Mouse (Mus musculus) kidney, adult 18-20 months (tissue): Measurements from ENCODE around the gene Gimap9.
"Not testable (repeated sequence)": the region's sequence is repeated elsewhere in the genome, so short reads cannot be mapped to it uniquely, and the experiment has no call there.

ENCODE experiments used
- DNase-seq: peaks from one replicate; pipeline ENCODE4 v3.0.0; 2021

The Gimap9 gene

GRCm38 (mm10) chr6:48665471-48665870 is 10.5 kb upstream of the Gimap9 start:
- DNase-seq = no peak

GRCm38 (mm10) chr6:48666159-48666586 is 9.8 kb upstream of the Gimap9 start:
- DNase-seq = peak; percentile 49

GRCm38 (mm10) chr6:48668022-48668421 is 7.9 kb upstream of the Gimap9 start:
- no peak for DNase-seq

GRCm38 (mm10) chr6:48669446-48669969 is 6.4 kb upstream of the Gimap9 start:
- no peak for DNase-seq

GRCm38 (mm10) chr6:48674291-48675058 is 1.5 kb upstream of the Gimap9 start:
- peak; percentile 21 for DNase-seq

- no peak for DNase-seq
These were observed 464 bp upstream of the Gimap9 start for GRCm38 (mm10) chr6:48675400-48675930.

- DNase-seq = no peak
These were observed 1.0 kb downstream of the Gimap9 start for GRCm38 (mm10) chr6:48676860-48677415.

- no peak for DNase-seq
These were observed 1.8 kb downstream of the Gimap9 start for GRCm38 (mm10) chr6:48677492-48678345.

GRCm38 (mm10) chr6:48678391-48678790 is 2.5 kb downstream of the Gimap9 start:
- no peak for DNase-seq

- no peak for DNase-seq
These were observed 3.8 kb downstream of the Gimap9 start for GRCm38 (mm10) chr6:48679701-48680100.

- DNase-seq = no peak
These were observed 4.5 kb downstream of the Gimap9 start for GRCm38 (mm10) chr6:48680421-48680820.

- DNase-seq = no peak
These were observed 5.7 kb downstream of the Gimap9 start for GRCm38 (mm10) chr6:48681472-48682090.

- no peak for DNase-seq
These were observed 6.3 kb downstream of the Gimap9 start for GRCm38 (mm10) chr6:48682271-48682670.

- DNase-seq = not testable (repeated sequence)
These were observed 7.4 kb downstream of the Gimap9 start for GRCm38 (mm10) chr6:48683263-48683821.

GRCm38 (mm10) chr6:48684319-48684718 is 8.4 kb downstream of the Gimap9 start, which contains the start of gene Gimap4:
Gimap4 (plus strand) TSS chr6:48684549.
- DNase-seq = no peak

GRCm38 (mm10) chr6:48684806-48685205 is 8.9 kb downstream of the Gimap9 start:
- DNase-seq = no peak

GRCm38 (mm10) chr6:48685251-48685650 is 9.3 kb downstream of the Gimap9 start:
- no peak for DNase-seq

GRCm38 (mm10) chr6:48685694-48686665 is 10.1 kb downstream of the Gimap9 start:
- no peak for DNase-seq

- no peak for DNase-seq
These were observed 11.1 kb downstream of the Gimap9 start for GRCm38 (mm10) chr6:48687077-48687476.

- DNase-seq = no peak
These were observed 13.4 kb downstream of the Gimap9 start for GRCm38 (mm10) chr6:48689320-48689719.

GRCm38 (mm10) chr6:48692962-48693361 is 17.0 kb downstream of the Gimap9 start:
- no peak for DNase-seq
